Mouse (Mus musculus): ENCODE data around the gene Mitd1.

Mitd1 gene

DNA sequence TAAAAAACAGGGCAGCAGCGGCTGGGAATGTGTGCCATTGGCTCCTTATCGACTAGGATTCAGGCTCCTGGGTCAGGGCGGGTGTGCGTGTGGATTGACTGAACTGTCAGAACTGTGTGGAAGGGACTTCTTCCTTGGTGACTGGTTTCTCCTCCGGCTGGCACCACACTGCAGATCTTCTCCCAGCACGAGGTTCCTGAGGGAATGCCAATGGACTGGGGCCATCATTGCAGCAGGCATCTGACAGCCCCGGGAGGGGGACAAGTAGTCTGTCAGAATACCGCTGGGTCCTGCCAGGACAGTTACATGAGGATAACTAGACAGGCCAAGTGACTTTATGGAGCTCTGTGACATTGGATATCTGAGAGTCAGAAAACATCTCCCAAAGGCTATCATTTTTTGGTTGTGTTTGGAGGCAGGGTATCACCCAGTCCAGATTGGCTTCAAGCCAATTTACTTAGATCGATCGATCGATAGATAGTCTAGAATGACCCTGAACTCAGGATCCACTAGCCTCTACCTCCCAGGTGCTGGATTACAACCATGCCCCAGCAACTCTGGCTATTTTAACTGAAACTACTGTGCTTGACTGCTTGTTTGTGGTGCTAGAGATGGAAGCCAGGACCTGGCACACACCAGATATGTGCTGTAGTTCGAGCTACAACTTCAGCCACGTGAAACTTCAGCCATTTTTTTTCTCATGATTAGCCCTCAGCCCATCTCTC lies 12.3 kb downstream of the Mitd1 start:
- H3K27me3 ChIP-seq (ENCODE audit: control insufficient read depth, insufficient read depth, low read length, poor library complexity, severe bottlenecking), result no peaks in the 10 kb centered on the region
- no peak for DNase-seq (ENCODE audit: low read depth, low spot score)
- peaks cover 6% of the 10 kb centered on the region for H3K36me3 ChIP-seq (ENCODE audit: control insufficient read depth, insufficient read depth, low read length, poor library complexity, severe bottlenecking)

- Histone ChIP-seq H3K27me3 (ENCODE audit: control insufficient read depth, insufficient read depth, low read length, poor library complexity, severe bottlenecking) (no peaks in the 10 kb centered on the region), H3K36me3 (ENCODE audit: control insufficient read depth, insufficient read depth, low read length, poor library complexity, severe bottlenecking) (peaks cover 3% of the 10 kb centered on the region)
- no peak for DNase-seq (ENCODE audit: low read depth, low spot score)
These were observed 17.1 kb downstream of the Mitd1 start for GRCm38 (mm10) chr1:37873157-37873556.

DNA sequence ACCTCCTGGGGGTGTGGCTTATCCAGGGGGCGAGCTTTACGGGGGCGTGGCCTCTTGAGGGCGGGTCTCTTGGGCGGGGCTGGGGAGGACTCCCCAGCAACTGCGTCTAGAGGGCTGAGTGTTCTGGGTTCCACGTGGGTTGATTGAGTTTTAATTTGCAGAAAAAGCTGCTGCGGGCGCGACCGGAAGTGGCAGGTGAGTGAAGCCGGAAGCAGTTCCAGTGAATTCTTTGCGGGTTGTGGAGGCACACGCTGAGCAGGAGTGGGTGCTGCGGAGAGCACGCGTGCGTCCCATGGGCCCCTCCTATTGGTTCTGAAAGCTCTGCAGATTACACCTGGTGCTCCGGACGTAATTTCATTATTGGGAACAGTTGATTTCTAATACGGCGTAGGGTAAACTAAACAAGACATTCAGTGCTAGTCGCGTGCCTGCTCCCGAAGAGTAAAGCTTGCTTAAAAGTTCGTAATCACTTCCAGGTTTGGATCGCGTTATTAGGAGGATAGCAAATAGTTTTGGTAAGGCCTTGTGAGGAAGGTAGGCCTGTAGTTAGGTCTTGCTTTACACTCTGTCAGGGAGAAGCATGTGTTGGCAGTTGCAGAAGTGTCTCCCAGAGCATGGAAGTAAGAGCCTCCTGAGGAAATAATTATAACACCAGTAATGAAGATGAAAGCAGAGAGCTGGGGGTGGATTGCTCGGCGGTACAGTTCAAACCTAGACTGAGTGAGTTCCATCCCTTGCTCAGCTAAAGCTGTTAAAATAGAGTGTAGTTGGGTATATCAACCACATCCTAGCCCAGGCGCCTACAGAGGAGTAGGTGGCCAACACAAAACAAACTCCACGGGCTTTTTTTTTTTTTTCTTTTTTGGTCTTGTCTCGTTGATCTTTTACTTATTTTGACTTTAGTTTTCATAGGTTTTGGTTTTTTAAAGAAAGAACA lies 17.8 kb downstream of the Mitd1 start:
- H3K27me3 ChIP-seq (ENCODE audit: control insufficient read depth, insufficient read depth, low read length, poor library complexity, severe bottlenecking), result no peaks in the 10 kb centered on the region
- H3K36me3 ChIP-seq (ENCODE audit: control insufficient read depth, insufficient read depth, low read length, poor library complexity, severe bottlenecking), result peaks cover 1% of the 10 kb centered on the region; the same call in 1 of the 2 replicates
- peak; percentile 88 for DNase-seq (ENCODE audit: low read depth, low spot score)

- peaks cover 1% of the 10 kb centered on the region; the same call in 1 of the 2 replicates for H3K36me3 ChIP-seq (ENCODE audit: control insufficient read depth, insufficient read depth, low read length, poor library complexity, severe bottlenecking)
- no peak for DNase-seq (ENCODE audit: low read depth, low spot score)
- H3K27me3 ChIP-seq (ENCODE audit: control insufficient read depth, insufficient read depth, low read length, poor library complexity, severe bottlenecking), result no peaks in the 10 kb centered on the region
These were observed 18.5 kb downstream of the Mitd1 start, which contains the start of gene Lipt1 for GRCm38 (mm10) chr1:37871704-37872103. TSS of gene Lipt1 (plus strand) at chr1:37871738.

DNA sequence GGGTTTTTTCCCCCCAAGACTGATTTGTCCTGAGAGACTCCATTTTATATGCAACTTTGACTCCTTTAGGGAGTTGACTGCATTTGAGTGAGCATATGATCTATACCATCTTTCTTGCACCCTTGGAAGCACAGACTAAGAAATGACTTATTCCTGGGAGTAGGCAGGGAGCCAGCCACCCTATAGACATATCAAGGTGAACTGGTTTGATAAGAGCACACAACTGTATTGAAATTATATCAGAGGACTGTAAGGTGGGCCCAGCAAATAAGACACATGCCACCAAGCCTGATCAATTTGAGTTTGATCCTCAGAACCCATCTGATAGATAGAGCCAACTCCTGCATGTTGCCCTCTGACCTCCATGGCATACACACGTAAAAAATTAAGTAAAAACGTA lies 20.8 kb downstream of the Mitd1 start:
- H3K36me3 ChIP-seq (ENCODE audit: control insufficient read depth, insufficient read depth, low read length, poor library complexity, severe bottlenecking), result no peaks in the 10 kb centered on the region
- no peak for DNase-seq (ENCODE audit: low read depth, low spot score)
- H3K27me3 ChIP-seq (ENCODE audit: control insufficient read depth, insufficient read depth, low read length, poor library complexity, severe bottlenecking), result no peaks in the 10 kb centered on the region

GRCm38 (mm10) chr1:37868640-37869039 lies 21.6 kb downstream of the Mitd1 start:
- no peak for DNase-seq (ENCODE audit: low read depth, low spot score)
- Histone ChIP-seq H3K27me3 (ENCODE audit: control insufficient read depth, insufficient read depth, low read length, poor library complexity, severe bottlenecking) (no peaks in the 10 kb centered on the region), H3K36me3 (ENCODE audit: control insufficient read depth, insufficient read depth, low read length, poor library complexity, severe bottlenecking) (no peaks in the 10 kb centered on the region)

GRCm38 (mm10) chr1:37867684-37868322 lies 22.4 kb downstream of the Mitd1 start:
- Histone ChIP-seq H3K36me3 (ENCODE audit: control insufficient read depth, insufficient read depth, low read length, poor library complexity, severe bottlenecking) (no peaks in the 10 kb centered on the region), H3K27me3 (ENCODE audit: control insufficient read depth, insufficient read depth, low read length, poor library complexity, severe bottlenecking) (no peaks in the 10 kb centered on the region)
- DNase-seq (ENCODE audit: low read depth, low spot score), result no peak

DNA sequence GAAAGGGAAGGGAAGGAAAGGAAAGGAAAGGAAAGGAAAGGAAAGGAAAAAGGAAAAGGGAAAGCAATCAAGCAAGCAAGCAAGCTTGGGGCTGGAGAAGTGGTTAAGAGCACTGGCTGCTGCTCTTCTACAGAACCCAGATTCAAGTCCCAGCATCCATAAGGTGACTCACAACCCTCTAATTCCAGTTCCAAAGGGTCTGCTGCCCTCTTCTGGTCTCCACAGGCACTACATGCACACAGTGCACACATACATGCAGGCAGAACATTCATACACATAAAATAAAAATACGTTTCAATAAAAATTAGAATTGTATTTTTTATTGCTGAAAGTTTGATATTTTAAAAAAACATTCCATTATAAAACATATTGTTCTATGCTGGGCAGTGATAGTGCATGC lies 23.2 kb downstream of the Mitd1 start:
- DNase-seq (ENCODE audit: low read depth, low spot score), result peak; percentile 66
- no peaks in the 10 kb centered on the region for H3K27me3 ChIP-seq (ENCODE audit: control insufficient read depth, insufficient read depth, low read length, poor library complexity, severe bottlenecking)
- H3K36me3 ChIP-seq (ENCODE audit: control insufficient read depth, insufficient read depth, low read length, poor library complexity, severe bottlenecking), result no peaks in the 10 kb centered on the region; the same call in 1 of the 2 replicates

GRCm38 (mm10) chr1:37866286-37866685 lies 23.9 kb downstream of the Mitd1 start, which contains the start of gene Tsga10:
TSS of gene Tsga10 (minus strand) at chr1:37866429.
- H3K36me3 ChIP-seq (ENCODE audit: control insufficient read depth, insufficient read depth, low read length, poor library complexity, severe bottlenecking), result no peaks in the 10 kb centered on the region; the same call in 1 of the 2 replicates
- no peak for DNase-seq (ENCODE audit: low read depth, low spot score)
- no peaks in the 10 kb centered on the region for H3K27me3 ChIP-seq (ENCODE audit: control insufficient read depth, insufficient read depth, low read length, poor library complexity, severe bottlenecking)

- H3K36me3 ChIP-seq (ENCODE audit: control insufficient read depth, insufficient read depth, low read length, poor library complexity, severe bottlenecking), result no peaks in the 10 kb centered on the region; the same call in 1 of the 2 replicates
- H3K27me3 ChIP-seq (ENCODE audit: control insufficient read depth, insufficient read depth, low read length, poor library complexity, severe bottlenecking), result no peaks in the 10 kb centered on the region
- no peak for DNase-seq (ENCODE audit: low read depth, low spot score)
These were observed 24.6 kb downstream of the Mitd1 start for GRCm38 (mm10) chr1:37865401-37866215.

- DNase-seq (ENCODE audit: low read depth, low spot score), result peak; percentile 100
- Histone ChIP-seq H3K27me3 (ENCODE audit: control insufficient read depth, insufficient read depth, low read length, poor library complexity, severe bottlenecking) (no peaks in the 10 kb centered on the region), H3K36me3 (ENCODE audit: control insufficient read depth, insufficient read depth, low read length, poor library complexity, severe bottlenecking) (no peaks in the 10 kb centered on the region; the same call in 1 of the 2 replicates)
These were observed 25.5 kb downstream of the Mitd1 start for GRCm38 (mm10) chr1:37864511-37865400.

DNA sequence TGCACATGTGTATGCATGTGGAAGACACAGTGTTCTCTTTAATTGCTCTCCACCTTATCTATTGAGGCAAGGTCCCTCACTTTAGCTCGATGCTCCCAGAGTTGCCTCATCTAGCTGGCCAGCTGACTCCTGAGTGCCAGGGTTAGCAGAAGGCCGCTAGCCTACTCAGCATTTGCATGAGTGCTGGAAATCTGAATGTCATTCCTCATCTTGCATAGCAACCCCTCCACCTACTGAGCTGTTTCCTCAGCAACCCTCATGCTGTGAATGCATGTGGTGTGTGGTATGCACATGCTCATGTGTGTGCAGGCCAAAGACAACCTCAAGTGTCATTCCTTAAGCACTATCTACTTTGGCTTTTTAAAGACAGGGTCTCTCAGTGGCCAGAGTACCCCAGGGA lies 39.5 kb downstream of the Mitd1 start:
- Histone ChIP-seq H3K27me3 (ENCODE audit: control insufficient read depth, insufficient read depth, low read length, poor library complexity, severe bottlenecking) (no peaks in the 10 kb centered on the region), H3K36me3 (ENCODE audit: control insufficient read depth, insufficient read depth, low read length, poor library complexity, severe bottlenecking) (no peaks in the 10 kb centered on the region)
- no peak for DNase-seq (ENCODE audit: low read depth, low spot score)

DNA sequence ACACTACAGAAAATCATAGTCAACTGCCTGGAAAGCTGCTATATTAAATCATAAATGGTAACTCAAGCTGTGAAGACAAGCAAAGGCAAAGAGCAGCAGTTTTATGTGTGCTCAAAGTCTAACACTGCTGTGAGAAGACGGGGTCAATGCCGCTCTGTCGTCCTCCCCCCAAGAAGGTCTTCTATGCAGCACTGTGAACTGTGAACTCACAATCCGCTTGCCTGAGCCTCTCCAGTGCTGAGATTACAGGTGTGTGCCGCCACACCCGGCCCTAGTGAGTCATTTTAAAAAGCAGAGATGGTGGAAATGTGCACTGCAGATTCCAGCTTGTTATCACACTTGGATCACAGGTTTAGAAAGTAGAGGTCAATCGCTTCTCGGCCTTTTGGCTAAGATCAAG lies 43.3 kb downstream of the Mitd1 start:
- DNase-seq (ENCODE audit: low read depth, low spot score), result no peak
- H3K36me3 ChIP-seq (ENCODE audit: control insufficient read depth, insufficient read depth, low read length, poor library complexity, severe bottlenecking), result no peaks in the 10 kb centered on the region
- no peaks in the 10 kb centered on the region for H3K27me3 ChIP-seq (ENCODE audit: control insufficient read depth, insufficient read depth, low read length, poor library complexity, severe bottlenecking)

All from splenic B cell, adult 2 months (primary cell).